Mouse (Mus musculus): ENCODE results near the gene Efna5. TPM values are rescaled to one million over a fixed set of nuclear protein-coding genes. Genes with fewer than 3 reads are reported as not detected.

The Efna5 gene
- polyA plus RNA-seq, 1 experiment from 2014 or later, result 32.9 TPM

- H3K4me3 ChIP-seq (ENCODE audit: low read depth, low read length), result no peak overlapping the region
- H3K36me3 ChIP-seq (ENCODE audit: control insufficient read depth, insufficient read depth, low read length), result no peaks in the 10 kb centered on the region
- no peaks in the 10 kb centered on the region for H3K9me3 ChIP-seq (ENCODE audit: control insufficient read depth, low read length)
- no peak overlapping the region for H3K9ac ChIP-seq (ENCODE audit: low read length)
- peaks cover 12% of the 10 kb centered on the region for H3K4me1 ChIP-seq (ENCODE audit: control insufficient read depth, insufficient read depth, low read length)
- no peak overlapping the region for H3K4me2 ChIP-seq (ENCODE audit: low read depth, severe bottlenecking)
- 62% methylated on average over 3 of the region's 3 CpGs for WGBS
- H3K27me3 ChIP-seq (ENCODE audit: control insufficient read depth, insufficient read depth, low read length), result no peaks in the 10 kb centered on the region
- ATAC-seq (ENCODE audit: insufficient number of reproducible peaks, low FRiP score, low TSS enrichment, low read depth), result no peak
- no peak for DNase-seq (ENCODE audit: low spot score)
- H3K27ac ChIP-seq (replicated peaks; ENCODE audit: low read depth, low read length), result peak overlapping the region; percentile 30; the same call in 1 of the 2 replicates
Measured at GRCm38 (mm10) chr17:62863004-62863403, 18.1 kb downstream of the Efna5 start.

- Histone ChIP-seq H3K4me1 (ENCODE audit: control insufficient read depth, insufficient read depth, low read length) (peaks cover 12% of the 10 kb centered on the region), H3K36me3 (ENCODE audit: control insufficient read depth, insufficient read depth, low read length) (no peaks in the 10 kb centered on the region), H3K4me2 (ENCODE audit: low read depth, severe bottlenecking) (no peak overlapping the region), H3K27me3 (ENCODE audit: control insufficient read depth, insufficient read depth, low read length) (no peaks in the 10 kb centered on the region), H3K9me3 (ENCODE audit: control insufficient read depth, low read length) (no peaks in the 10 kb centered on the region), H3K4me3 (ENCODE audit: low read depth, low read length) (no peak overlapping the region), H3K9ac (ENCODE audit: low read length) (0 out of 2 replicates have a peak overlapping the region, but pooled peaks have one; percentile 30), H3K27ac (replicated peaks; ENCODE audit: low read depth, low read length) (peak overlapping the region; percentile 30; the same call in 1 of the 2 replicates)
- DNase-seq (ENCODE audit: low spot score) (peak; percentile 51), ATAC-seq (ENCODE audit: insufficient number of reproducible peaks, low FRiP score, low TSS enrichment, low read depth) (peak; percentile 80)
- WGBS, result 52% methylated on average over 12 of the region's 12 CpGs
Measured at GRCm38 (mm10) chr17:62862298-62862999, 18.7 kb downstream of the Efna5 start.

GRCm38 (mm10) chr17:62857275-62857674 is 23.8 kb downstream of the Efna5 start:
- Histone ChIP-seq H3K9ac (ENCODE audit: low read length) (no peak overlapping the region), H3K4me3 (ENCODE audit: low read depth, low read length) (no peak overlapping the region), H3K27me3 (ENCODE audit: control insufficient read depth, insufficient read depth, low read length) (no peaks in the 10 kb centered on the region), H3K9me3 (ENCODE audit: control insufficient read depth, low read length) (no peaks in the 10 kb centered on the region), H3K27ac (replicated peaks; ENCODE audit: low read depth, low read length) (no peak overlapping the region), H3K4me2 (ENCODE audit: low read depth, severe bottlenecking) (no peak overlapping the region), H3K36me3 (ENCODE audit: control insufficient read depth, insufficient read depth, low read length) (no peaks in the 10 kb centered on the region), H3K4me1 (ENCODE audit: control insufficient read depth, insufficient read depth, low read length) (peaks cover 12% of the 10 kb centered on the region)
- ATAC-seq (ENCODE audit: insufficient number of reproducible peaks, low FRiP score, low TSS enrichment, low read depth), result no peak
- WGBS, result 66% methylated on average over 8 of the region's 8 CpGs
- no peak for DNase-seq (ENCODE audit: low spot score)

- no peak overlapping the region for H3K9ac ChIP-seq (ENCODE audit: low read length)
- WGBS, result 48% methylated on average over 6 of the region's 6 CpGs
- H3K36me3 ChIP-seq (ENCODE audit: control insufficient read depth, insufficient read depth, low read length), result no peaks in the 10 kb centered on the region
- no peaks in the 10 kb centered on the region for H3K27me3 ChIP-seq (ENCODE audit: control insufficient read depth, insufficient read depth, low read length)
- ATAC-seq (ENCODE audit: insufficient number of reproducible peaks, low FRiP score, low TSS enrichment, low read depth) (no peak), DNase-seq (ENCODE audit: low spot score) (no peak)
- H3K27ac ChIP-seq (replicated peaks; ENCODE audit: low read depth, low read length), result no peak overlapping the region
- H3K4me1 ChIP-seq (ENCODE audit: control insufficient read depth, insufficient read depth, low read length), result peaks cover 10% of the 10 kb centered on the region
- H3K4me2 ChIP-seq (ENCODE audit: low read depth, severe bottlenecking), result no peak overlapping the region
- no peaks in the 10 kb centered on the region for H3K9me3 ChIP-seq (ENCODE audit: control insufficient read depth, low read length)
- H3K4me3 ChIP-seq (ENCODE audit: low read depth, low read length), result no peak overlapping the region
Measured at GRCm38 (mm10) chr17:62853741-62854140, 27.4 kb downstream of the Efna5 start.

GRCm38 (mm10) chr17:62852822-62853608 is 28.1 kb downstream of the Efna5 start:
- ATAC-seq (ENCODE audit: insufficient number of reproducible peaks, low FRiP score, low TSS enrichment, low read depth), result no peak
- H3K4me1 ChIP-seq (ENCODE audit: control insufficient read depth, insufficient read depth, low read length), result peaks cover 10% of the 10 kb centered on the region
- H3K9me3 ChIP-seq (ENCODE audit: control insufficient read depth, low read length), result no peaks in the 10 kb centered on the region
- H3K9ac ChIP-seq (ENCODE audit: low read length), result no peak overlapping the region
- WGBS, result 1% methylated on average over 3 of the region's 3 CpGs
- H3K27me3 ChIP-seq (ENCODE audit: control insufficient read depth, insufficient read depth, low read length), result no peaks in the 10 kb centered on the region
- no peaks in the 10 kb centered on the region for H3K36me3 ChIP-seq (ENCODE audit: control insufficient read depth, insufficient read depth, low read length)
- H3K4me2 ChIP-seq (ENCODE audit: low read depth, severe bottlenecking), result no peak overlapping the region
- no peak overlapping the region for H3K27ac ChIP-seq (replicated peaks; ENCODE audit: low read depth, low read length)
- no peak for DNase-seq (ENCODE audit: low spot score)
- no peak overlapping the region for H3K4me3 ChIP-seq (ENCODE audit: low read depth, low read length)

- no peak overlapping the region for H3K4me3 ChIP-seq (ENCODE audit: low read depth, low read length)
- H3K27me3 ChIP-seq (ENCODE audit: control insufficient read depth, insufficient read depth, low read length), result no peaks in the 10 kb centered on the region
- WGBS, result 46% methylated on average over 7 of the region's 7 CpGs
- no peaks in the 10 kb centered on the region for H3K9me3 ChIP-seq (ENCODE audit: control insufficient read depth, low read length)
- peaks cover 11% of the 10 kb centered on the region for H3K4me1 ChIP-seq (ENCODE audit: control insufficient read depth, insufficient read depth, low read length)
- DNase-seq (ENCODE audit: low spot score) (no peak), ATAC-seq (ENCODE audit: insufficient number of reproducible peaks, low FRiP score, low TSS enrichment, low read depth) (no peak)
- no peak overlapping the region for H3K4me2 ChIP-seq (ENCODE audit: low read depth, severe bottlenecking)
- H3K9ac ChIP-seq (ENCODE audit: low read length), result no peak overlapping the region
- no peaks in the 10 kb centered on the region for H3K36me3 ChIP-seq (ENCODE audit: control insufficient read depth, insufficient read depth, low read length)
- H3K27ac ChIP-seq (replicated peaks; ENCODE audit: low read depth, low read length), result no peak overlapping the region
Measured at GRCm38 (mm10) chr17:62851268-62851667, 29.8 kb downstream of the Efna5 start.

- Histone ChIP-seq H3K27me3 (ENCODE audit: control insufficient read depth, insufficient read depth, low read length) (no peaks in the 10 kb centered on the region), H3K27ac (replicated peaks; ENCODE audit: low read depth, low read length) (no peak overlapping the region), H3K4me3 (ENCODE audit: low read depth, low read length) (no peak overlapping the region), H3K36me3 (ENCODE audit: control insufficient read depth, insufficient read depth, low read length) (no peaks in the 10 kb centered on the region), H3K4me2 (ENCODE audit: low read depth, severe bottlenecking) (no peak overlapping the region), H3K9me3 (ENCODE audit: control insufficient read depth, low read length) (no peaks in the 10 kb centered on the region), H3K9ac (ENCODE audit: low read length) (no peak overlapping the region), H3K4me1 (ENCODE audit: control insufficient read depth, insufficient read depth, low read length) (peaks cover 15% of the 10 kb centered on the region)
- 77% methylated on average over 3 of the region's 3 CpGs for WGBS
- DNase-seq (ENCODE audit: low spot score), result no peak
- ATAC-seq (ENCODE audit: insufficient number of reproducible peaks, low FRiP score, low TSS enrichment, low read depth), result no peak
Measured at GRCm38 (mm10) chr17:62850603-62851002, 30.5 kb downstream of the Efna5 start.

GRCm38 (mm10) chr17:62849676-62850075 is 31.4 kb downstream of the Efna5 start:
- Histone ChIP-seq H3K27ac (replicated peaks; ENCODE audit: low read depth, low read length) (no peak overlapping the region), H3K27me3 (ENCODE audit: control insufficient read depth, insufficient read depth, low read length) (no peaks in the 10 kb centered on the region), H3K36me3 (ENCODE audit: control insufficient read depth, insufficient read depth, low read length) (no peaks in the 10 kb centered on the region), H3K4me1 (ENCODE audit: control insufficient read depth, insufficient read depth, low read length) (peaks cover 19% of the 10 kb centered on the region), H3K4me2 (ENCODE audit: low read depth, severe bottlenecking) (no peak overlapping the region), H3K9me3 (ENCODE audit: control insufficient read depth, low read length) (no peaks in the 10 kb centered on the region), H3K4me3 (ENCODE audit: low read depth, low read length) (no peak overlapping the region), H3K9ac (ENCODE audit: low read length) (no peak overlapping the region)
- 90% methylated on average over 6 of the region's 6 CpGs for WGBS
- ATAC-seq (ENCODE audit: insufficient number of reproducible peaks, low FRiP score, low TSS enrichment, low read depth), result no peak
- DNase-seq (ENCODE audit: low spot score), result no peak

Data from limb, embryonic 11.5 days (tissue).